Mouse (Mus musculus) kidney, postnatal 4 days (tissue): ENCODE data around the gene Dapp1.

Experiments
- DNase-seq, 2 experiments: peaks; one replicate each; pipeline ENCODE4 v3.0.0; 2021; ENCODE audit warnings: mixed read lengths in 2 of 2

Dapp1 gene

GRCm38 (mm10) chr3:137981382-137981750, at the start of gene Dapp1:
Gene Dapp1, minus strand, starts transcription at chr3:137981545.
- peak; percentile 71 to 81 for DNase-seq

GRCm38 (mm10) chr3:138030563-138030962, 49.2 kb upstream of the Dapp1 start:
- DNase-seq = no peak

DNA sequence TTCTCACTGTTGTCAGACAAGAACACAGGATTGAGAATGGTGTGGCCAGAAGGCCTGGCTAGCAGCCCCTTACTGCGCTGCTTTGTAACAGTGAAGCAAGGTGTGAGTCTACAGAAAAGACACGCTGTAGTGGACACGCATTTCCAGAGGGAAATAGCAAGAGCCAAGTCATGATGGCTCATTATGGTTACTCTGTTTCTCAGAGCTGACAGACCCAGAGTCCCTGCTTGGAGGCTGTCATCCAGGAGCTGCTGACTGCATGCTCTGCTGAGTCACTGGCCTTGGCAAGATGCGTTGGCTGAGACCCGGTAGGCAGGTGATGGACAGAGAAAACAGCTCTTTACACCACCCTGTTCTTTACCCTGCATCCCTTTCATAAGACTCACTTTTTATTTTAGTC, 48.0 kb upstream of the Dapp1 start:
- DNase-seq = no peak

DNA sequence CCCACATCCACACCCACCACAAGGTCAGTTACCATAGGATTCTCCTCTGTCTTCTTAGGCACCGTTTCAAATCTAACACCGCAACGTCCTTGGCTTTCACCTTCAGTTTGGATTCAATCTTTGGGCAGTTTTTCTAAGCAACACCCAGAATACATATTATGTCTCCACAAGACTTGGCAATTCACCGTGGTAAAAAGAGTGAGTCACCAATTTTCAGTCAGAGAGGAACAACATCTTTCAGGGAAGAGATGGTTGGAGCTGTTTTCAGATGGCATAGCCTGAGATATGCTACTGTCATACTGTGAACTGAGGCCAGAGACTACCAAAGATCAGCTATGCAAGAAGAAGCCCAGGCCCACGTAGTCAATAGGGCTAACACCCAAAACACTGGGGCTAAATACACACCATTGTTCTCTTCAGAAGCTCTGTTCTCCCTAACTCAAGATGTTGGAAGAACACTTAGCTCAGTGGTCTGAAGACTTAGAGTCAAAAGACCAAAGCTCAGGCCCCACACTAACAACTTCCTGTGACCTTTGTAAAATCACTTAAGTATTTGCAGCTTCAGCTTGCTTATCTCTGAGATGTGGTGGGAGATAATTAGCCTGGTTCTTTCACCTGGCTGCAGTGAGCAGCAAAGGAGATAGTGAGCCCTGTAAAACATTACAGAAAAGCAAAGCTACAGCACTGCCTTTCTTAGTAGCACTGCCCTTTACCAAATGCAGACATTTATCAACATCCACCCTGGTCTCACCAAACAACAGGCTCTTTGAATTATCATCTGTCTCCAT, 46.4 kb upstream of the Dapp1 start:
- no peak for DNase-seq

DNA sequence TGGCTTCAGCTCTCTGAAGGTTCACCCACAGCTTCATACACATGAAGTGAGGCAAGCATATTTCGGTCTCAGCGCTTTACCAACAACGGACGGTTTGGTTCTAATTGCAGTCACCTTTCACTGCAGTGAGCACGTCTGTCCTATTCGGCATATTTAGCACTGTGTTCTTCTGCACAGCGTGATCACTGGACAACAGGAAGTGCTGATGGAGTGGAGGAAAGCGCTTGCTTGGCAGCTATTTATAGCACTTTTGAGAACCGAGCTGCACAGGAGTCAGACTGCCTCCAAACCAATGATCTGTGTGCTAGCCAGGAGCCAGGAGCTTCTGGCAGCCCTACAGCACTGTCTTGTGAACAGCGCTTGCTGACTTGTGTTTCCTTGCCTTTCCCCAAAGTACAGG, 44.9 kb upstream of the Dapp1 start:
- peak in 1 of 2 experiments; percentile 7 for DNase-seq

- no peak for DNase-seq
These were observed 41.3 kb upstream of the Dapp1 start for GRCm38 (mm10) chr3:138022651-138023050.

GRCm38 (mm10) chr3:138022003-138022402, 40.7 kb upstream of the Dapp1 start:
- no peak for DNase-seq

GRCm38 (mm10) chr3:138016810-138017209, 35.5 kb upstream of the Dapp1 start:
- DNase-seq = no peak

DNA sequence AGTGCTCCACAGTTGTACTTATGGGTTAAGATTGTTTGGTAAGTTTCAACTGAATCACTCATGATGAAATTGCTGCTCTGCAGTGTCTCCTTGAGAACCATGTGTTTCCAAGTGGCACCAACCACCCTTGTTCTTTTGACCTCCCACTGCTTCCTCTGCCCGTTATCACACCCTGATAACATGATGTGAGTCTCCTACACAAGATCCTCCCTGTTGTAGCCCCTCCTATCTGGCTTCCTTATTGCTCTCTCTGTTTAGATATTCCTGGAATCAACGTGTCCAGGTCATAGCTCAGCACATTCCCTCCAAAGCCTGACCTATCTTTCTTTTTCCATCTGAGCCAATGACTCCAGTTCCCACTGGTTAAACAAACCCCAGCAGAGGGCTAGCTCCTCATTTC, 33.4 kb upstream of the Dapp1 start:
- DNase-seq = no peak

GRCm38 (mm10) chr3:138012351-138012750, 31.0 kb upstream of the Dapp1 start:
- DNase-seq = no peak

- DNase-seq = no peak
These were observed 26.8 kb upstream of the Dapp1 start for GRCm38 (mm10) chr3:138008152-138008551.

DNA sequence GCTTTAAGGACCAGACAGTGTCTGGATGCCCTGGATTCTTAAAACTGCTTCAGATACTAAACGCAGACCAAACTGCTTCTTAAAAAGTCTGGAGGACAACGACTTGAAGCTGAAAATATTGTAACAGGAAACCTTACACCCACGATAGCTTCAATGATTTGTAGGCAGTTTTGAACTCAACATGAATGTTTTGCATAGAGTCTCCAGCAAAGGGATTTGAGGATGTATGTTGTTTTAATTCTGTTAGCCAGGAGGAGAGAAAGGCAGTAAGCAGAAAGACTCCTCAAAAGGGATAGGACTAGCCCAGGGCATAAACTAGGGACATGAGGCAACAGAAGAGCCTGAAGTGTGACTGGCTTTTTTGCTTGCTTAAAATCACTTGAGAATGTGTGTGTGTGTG, 25.6 kb upstream of the Dapp1 start:
- no peak for DNase-seq

DNA sequence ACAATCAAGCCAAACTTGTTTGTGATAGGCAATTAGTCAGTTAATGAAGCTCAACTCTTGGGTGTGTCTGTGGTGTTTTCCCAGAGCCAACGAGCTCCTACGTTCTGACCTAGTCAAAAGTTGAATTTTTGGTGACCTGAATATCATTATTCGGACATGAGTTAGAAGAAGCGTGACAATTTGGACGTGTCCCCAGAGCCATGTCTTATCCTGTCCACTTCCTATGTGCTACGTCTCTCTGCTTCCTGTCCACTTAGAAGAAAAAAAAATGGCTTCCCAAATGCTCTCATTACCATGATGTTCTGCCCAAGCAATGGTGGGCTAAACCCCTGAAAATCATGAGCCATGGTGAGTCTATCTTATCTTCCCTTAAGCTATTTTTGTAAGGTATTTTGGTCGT, 21.9 kb upstream of the Dapp1 start:
- DNase-seq = no peak

DNA sequence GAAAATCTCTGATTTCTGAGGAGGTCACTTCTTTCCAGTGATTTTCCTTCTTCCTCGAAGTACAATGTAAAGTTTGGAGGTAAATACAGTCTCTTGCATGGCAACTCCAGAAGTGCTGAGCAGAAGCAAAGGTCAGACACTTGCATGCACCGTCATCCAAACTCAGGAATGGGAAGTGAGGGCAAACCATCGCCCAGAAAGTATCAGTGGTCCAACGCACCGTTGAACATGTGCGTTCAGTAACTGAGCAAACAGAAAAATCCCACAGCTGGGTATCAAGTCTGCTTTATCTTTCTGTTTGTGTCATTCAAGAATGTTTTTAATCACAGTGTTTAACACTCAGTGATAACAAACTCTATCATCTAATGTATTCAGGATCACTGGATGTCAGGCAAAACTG, 21.2 kb upstream of the Dapp1 start:
- no peak for DNase-seq

DNA sequence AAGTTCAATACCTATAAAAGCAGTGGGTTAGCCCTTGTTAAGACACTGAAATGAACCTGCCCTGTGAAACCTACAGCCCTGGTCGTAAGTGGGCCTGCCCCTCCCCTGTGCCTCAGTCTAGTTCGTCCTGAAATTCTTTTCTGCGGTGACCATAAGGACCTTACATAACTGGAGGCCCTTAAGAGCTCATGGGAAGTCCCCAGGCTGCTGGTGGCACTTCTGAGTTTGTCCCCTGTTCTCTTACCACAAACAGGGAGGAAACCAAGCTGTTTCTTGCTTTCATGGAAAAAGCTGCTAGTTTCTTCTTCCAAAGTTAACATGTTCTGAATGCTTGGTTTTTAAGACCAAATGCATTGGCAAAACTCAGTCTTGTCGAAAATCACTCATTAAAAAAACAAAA, 20.5 kb upstream of the Dapp1 start:
- no peak for DNase-seq

- peak; percentile 42 to 56 for DNase-seq
These were observed 19.4 kb upstream of the Dapp1 start for GRCm38 (mm10) chr3:138000724-138001069.

DNA sequence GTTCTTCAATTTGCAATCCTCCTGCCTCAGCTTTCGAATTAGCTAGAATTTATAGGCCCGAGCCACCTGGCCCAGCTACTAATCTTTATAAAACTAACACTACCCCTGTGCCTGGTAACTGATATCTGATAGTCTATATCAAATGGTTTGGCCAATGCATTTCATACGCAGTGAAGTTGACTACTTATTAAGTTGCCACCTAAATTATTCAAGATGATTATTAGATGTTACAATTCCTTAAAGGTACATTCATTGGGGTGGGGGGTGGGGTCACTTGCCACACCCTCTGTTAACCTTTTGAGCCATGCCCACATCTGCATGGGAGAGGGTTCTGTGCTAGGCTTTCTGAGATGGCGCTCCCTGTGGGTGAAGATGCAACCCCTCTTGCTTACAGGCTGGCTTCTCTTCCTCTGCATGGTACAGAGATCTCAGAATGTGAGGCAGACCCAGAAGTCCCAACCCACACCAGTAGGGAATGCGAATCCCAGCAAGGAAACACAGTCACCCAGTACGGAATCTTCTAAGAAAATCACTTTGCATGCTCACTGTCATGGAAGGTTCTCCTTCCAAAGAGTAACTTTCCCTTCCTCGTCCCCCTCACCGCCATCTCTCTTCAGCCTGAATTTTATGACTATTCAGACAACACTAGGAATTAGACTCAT, 18.8 kb upstream of the Dapp1 start:
- DNase-seq = no peak

DNA sequence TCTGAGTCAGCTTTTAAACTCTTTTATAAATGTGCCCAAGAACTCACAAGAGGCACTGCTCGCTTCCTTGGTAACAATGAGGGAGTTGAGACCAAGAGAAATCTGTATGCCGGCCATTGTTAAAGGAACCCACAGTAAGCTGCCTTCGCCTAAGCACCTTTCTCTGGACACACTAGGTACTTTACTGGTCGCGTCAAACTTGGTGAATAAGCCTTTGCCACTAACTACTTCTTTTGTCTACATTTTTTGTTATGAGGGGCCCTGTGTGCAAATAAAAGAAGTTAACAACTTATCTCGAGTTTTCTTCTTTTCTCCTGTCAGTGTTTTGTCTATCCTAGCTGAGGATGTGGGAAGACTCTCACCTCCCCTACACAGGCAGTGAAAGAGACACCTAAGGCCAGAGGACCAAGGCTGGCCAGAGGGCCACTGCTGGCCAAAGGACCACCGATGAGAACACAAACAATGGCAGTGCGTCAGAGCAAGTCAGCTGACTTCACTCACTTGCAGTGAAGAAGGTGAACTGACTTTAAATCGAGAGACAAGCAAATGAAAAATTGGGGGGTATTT, 18.0 kb upstream of the Dapp1 start:
- DNase-seq = no peak

DNA sequence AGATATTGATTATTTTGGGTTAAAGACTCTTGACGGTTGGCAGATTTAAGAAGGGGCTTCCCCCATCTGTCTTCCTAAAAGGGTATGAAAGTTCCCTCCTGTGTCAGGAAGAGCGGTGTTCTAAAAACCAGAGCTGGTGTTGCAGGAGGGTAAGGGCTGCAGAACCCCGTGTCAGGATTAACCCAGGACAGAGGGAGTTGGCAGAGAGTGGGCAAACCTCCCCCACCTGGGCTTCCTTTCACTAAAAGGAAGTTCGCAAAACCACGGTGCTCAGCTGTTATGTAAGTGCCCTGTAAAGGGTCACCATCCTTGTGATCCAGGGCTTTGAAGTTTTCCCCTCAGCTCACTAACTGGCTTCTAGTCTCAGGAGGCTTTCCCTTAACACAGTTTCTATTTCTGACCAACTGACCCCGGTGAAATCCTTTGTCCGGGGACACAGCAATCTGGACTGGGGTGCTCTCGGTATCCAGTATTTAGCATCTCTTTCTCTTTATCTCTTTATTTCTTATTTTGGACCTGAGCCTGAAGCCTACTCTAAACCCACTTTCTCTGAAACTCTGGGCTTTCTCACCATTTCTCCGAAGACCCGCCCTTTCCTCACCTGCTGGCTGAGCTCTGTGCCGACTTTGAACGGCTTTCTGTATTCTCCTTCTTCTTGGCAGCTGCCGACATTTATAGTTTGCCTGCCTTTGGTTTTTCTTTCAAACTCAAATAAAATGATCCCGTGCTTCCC, 17.3 kb upstream of the Dapp1 start:
- DNase-seq = no peak

DNA sequence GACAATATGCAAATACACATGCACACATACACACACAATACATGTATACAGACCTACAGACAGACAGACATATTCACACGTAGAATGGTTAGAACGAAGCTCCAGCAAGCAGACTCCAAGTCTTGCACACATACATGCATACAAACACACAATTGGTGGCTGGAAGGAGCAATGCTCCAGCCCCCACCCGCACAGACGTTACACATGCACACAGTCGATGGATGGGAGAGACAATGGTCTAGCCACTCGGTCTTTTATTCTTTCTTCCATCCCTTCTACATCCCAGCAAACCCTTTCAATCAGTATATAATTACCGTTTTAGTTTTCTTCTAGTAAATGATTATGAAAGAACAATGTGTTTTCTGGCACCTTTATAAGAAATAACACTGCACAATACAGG, 14.1 kb upstream of the Dapp1 start:
- DNase-seq = no peak

GRCm38 (mm10) chr3:137994196-137994595, 12.9 kb upstream of the Dapp1 start:
- no peak for DNase-seq

DNA sequence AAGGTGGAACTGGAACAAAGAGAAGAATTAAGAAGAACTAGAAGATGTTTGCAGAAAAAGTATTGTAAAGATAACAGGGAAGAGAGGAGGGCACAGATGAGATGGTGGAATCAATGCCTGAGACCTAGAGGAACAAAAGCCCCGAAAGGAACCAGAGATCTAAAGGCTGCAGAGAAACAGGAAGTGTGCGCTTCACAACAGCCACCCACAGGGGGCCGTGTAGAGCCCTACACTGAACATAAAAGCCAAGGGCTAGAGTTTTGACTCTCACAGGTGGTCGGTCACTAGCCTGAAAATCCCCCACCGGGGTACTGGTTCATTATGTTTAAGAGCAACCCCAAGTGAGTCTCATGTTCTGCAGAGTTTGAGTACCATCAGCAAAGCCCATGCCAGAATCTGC, 11.0 kb upstream of the Dapp1 start:
- DNase-seq = no peak

DNA sequence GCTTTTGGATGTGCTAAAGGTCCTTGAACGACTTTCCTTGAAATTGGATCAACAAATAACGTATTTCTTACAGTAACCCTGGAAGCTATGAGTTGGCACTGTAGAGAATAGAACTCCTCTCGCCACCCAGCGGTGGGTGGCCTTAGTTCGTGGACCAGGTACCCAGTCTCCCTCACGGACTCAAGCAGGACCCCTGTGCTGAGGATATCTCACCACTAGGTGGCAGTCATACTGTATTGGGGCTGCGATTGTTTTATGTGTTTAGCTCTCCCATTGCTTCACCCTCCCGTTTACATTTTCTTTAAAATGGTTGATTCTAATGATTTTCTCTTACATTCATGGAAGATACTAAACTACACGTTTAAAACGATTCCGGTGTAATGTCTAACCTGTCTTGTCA, 9.8 kb upstream of the Dapp1 start:
- peak; percentile 81 to 87 for DNase-seq

- no peak for DNase-seq
These were observed 8.1 kb upstream of the Dapp1 start for GRCm38 (mm10) chr3:137989405-137989804.
